In the genomic region with DNA sequence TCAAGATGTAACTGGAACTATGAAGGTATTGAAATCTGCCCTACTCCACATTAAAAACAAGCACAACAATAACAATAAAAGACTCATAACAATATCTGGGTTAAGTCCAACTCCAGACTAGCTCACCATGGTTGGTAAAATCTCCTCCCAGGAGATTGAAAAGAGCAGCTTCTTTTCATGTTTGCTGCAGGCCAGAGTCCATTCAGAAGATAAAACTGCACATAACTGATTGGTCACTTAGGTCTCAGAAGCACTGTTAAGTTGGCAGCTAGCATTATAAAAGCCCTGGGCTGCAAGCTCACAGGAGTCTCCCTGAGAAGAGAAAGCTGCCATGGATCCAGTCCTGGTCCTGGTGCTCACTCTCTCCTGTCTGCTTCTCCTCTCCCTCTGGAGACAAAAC, we compare ENCODE assay signal across 22 mouse cellular contexts. TPM values are rescaled to one million over a fixed set of nuclear protein-coding genes. Genes with fewer than 3 reads are reported as not detected.
"Had no signal": no experiment of that assay in that cellular context is flagged by ENCODE, and none has a peak within 500 bp of the region (broad histone marks: within the 10 kb centered on the region; RNA-seq: fewer than 3 reads in every experiment).

Gene Cyp2c55 (plus strand): TSS at position 305 of the 400 bp plus-strand sequence.

- H3K27me3 ChIP-seq: megakaryocyte, embryonic 14.5 days; midbrain, embryonic 13.5 days; midbrain, embryonic 15.5 days; neural tube, embryonic 13.5 days; neural tube, embryonic 15.5 days; stomach, embryonic 15.5 days had no signal

- H3K27ac ChIP-seq: midbrain, embryonic 13.5 days; midbrain, embryonic 15.5 days; neural tube, embryonic 13.5 days; neural tube, embryonic 15.5 days; stomach, embryonic 15.5 days had no signal

- H3K4me1 ChIP-seq: megakaryocyte, embryonic 14.5 days; midbrain, embryonic 13.5 days; midbrain, embryonic 15.5 days; neural tube, embryonic 13.5 days; neural tube, embryonic 15.5 days; stomach, embryonic 15.5 days had no signal

- DNase-seq: lung, adult 18-20 months; lung, embryonic 14.5 days; lung, postnatal 10 days; lung, postnatal 4 days; retina, postnatal 1 day; right cerebral cortex, adult 18-20 months; right cerebral cortex, postnatal 25 days; right cerebral cortex, postnatal 4 days; thymus, adult 18-20 months; thymus, postnatal 14 days; thymus, postnatal 36 days had no signal

- ATAC-seq: midbrain, embryonic 13.5 days; midbrain, embryonic 15.5 days had no signal

- H3K4me3 ChIP-seq: megakaryocyte, embryonic 14.5 days; midbrain, embryonic 13.5 days; midbrain, embryonic 15.5 days; myocyte; neural tube, embryonic 13.5 days; neural tube, embryonic 15.5 days; stomach, embryonic 15.5 days had no signal

- H3K36me3 ChIP-seq: midbrain, embryonic 13.5 days; midbrain, embryonic 15.5 days; neural tube, embryonic 13.5 days; neural tube, embryonic 15.5 days; stomach, embryonic 15.5 days had no signal

- H3K9ac ChIP-seq: lung, embryonic 14.5 days; midbrain, embryonic 13.5 days; midbrain, embryonic 15.5 days; neural tube, embryonic 13.5 days; neural tube, embryonic 15.5 days; stomach, embryonic 15.5 days had no signal

- H3K9me3 ChIP-seq: midbrain, embryonic 13.5 days; midbrain, embryonic 15.5 days; neural tube, embryonic 13.5 days; neural tube, embryonic 15.5 days; stomach, embryonic 15.5 days had no signal

- H3K4me2 ChIP-seq: lung, embryonic 14.5 days; midbrain, embryonic 11.5 days; midbrain, embryonic 13.5 days; midbrain, embryonic 15.5 days; neural tube, embryonic 13.5 days; neural tube, embryonic 15.5 days; stomach, embryonic 15.5 days had no signal

RNA-seq across cellular contexts. Expression of gene Cyp2c55, which starts in this region (rescaled TPM):
- polyA plus RNA-seq: liver, embryonic 16.5 days; lung, embryonic 14.5 days; lung, embryonic 16.5 days; midbrain, embryonic 13.5 days; midbrain, embryonic 15.5 days; myocyte; neural tube, embryonic 11.5 days; neural tube, embryonic 13.5 days; neural tube, embryonic 15.5 days had no signal
